Mouse (Mus musculus): ENCODE measurements around the gene Tmem243. TPM values are rescaled to one million over a fixed set of nuclear protein-coding genes. Genes with fewer than 3 reads are reported as not detected.
"Not testable (repeated sequence)": the region's sequence is repeated elsewhere in the genome, so short reads cannot be mapped to it uniquely, and the experiment has no call there.

Tmem243 gene
- polyA plus RNA-seq, 1 experiment from 2014 or later, result 13.2 TPM

GRCm38 (mm10) chr5:9162088-9162487, 61.6 kb downstream of the Tmem243 start:
- peaks cover 9% of the 10 kb centered on the region; the same call in 1 of the 2 replicates for H3K4me1 ChIP-seq
- DNase-seq (ENCODE audit: low spot score), result no peak
- 16% methylated on average over 7 of the region's 7 CpGs for WGBS

GRCm38 (mm10) chr5:9163411-9163810, 62.9 kb downstream of the Tmem243 start:
- Histone ChIP-seq H3K27ac (no peak overlapping the region), H3K9me3 (no peaks in the 10 kb centered on the region), H3K27me3 (ENCODE audit: insufficient read depth, poor library complexity, severe bottlenecking) (no peaks in the 10 kb centered on the region), H3K4me3 (no peak overlapping the region), H3K4me1 (peaks cover 5% of the 10 kb centered on the region; the same call in 1 of the 2 replicates), H3K36me3 (no peaks in the 10 kb centered on the region)
- WGBS, result 90% methylated on average over 3 of the region's 3 CpGs
- no peak for DNase-seq (ENCODE audit: low spot score)

More at GRCm38 (mm10) chr5:9162088-9162487, 61.6 kb downstream of the Tmem243 start:
- Histone ChIP-seq H3K9me3 (no peaks in the 10 kb centered on the region), H3K36me3 (no peaks in the 10 kb centered on the region), H3K27ac (peak overlapping the region; percentile 99), H3K27me3 (ENCODE audit: insufficient read depth, poor library complexity, severe bottlenecking) (no peaks in the 10 kb centered on the region), H3K4me3 (peak overlapping the region; percentile 95)

GRCm38 (mm10) chr5:9165151-9165550, 64.7 kb downstream of the Tmem243 start:
- H3K4me1 ChIP-seq; DNase-seq (ENCODE audit: low spot score); H3K9me3 ChIP-seq; H3K4me3 ChIP-seq; H3K36me3 ChIP-seq; H3K27ac ChIP-seq; H3K27me3 ChIP-seq (ENCODE audit: insufficient read depth, poor library complexity, severe bottlenecking): not testable (repeated sequence)
- 89% methylated on average over 10 of the region's 10 CpGs for WGBS

- DNase-seq (ENCODE audit: low spot score), result no peak
- H3K4me3 ChIP-seq, result no peak overlapping the region
- H3K27me3 ChIP-seq (ENCODE audit: insufficient read depth, poor library complexity, severe bottlenecking), result no peaks in the 10 kb centered on the region
- no peaks in the 10 kb centered on the region for H3K9me3 ChIP-seq
- H3K4me1 ChIP-seq, result peaks cover 5% of the 10 kb centered on the region; the same call in 1 of the 2 replicates
- no peaks in the 10 kb centered on the region for H3K36me3 ChIP-seq
- WGBS, result 75% methylated on average over 8 of the region's 8 CpGs
- no peak overlapping the region for H3K27ac ChIP-seq
These were observed 65.9 kb downstream of the Tmem243 start for GRCm38 (mm10) chr5:9166366-9166765.

- not testable (repeated sequence) for H3K36me3 ChIP-seq
- WGBS, result 76% methylated on average over 5 of the region's 5 CpGs
These were observed 69.0 kb downstream of the Tmem243 start for GRCm38 (mm10) chr5:9169328-9170005.

GRCm38 (mm10) chr5:9173295-9173694, 72.8 kb downstream of the Tmem243 start:
- no peaks in the 10 kb centered on the region for H3K27me3 ChIP-seq (ENCODE audit: insufficient read depth, poor library complexity, severe bottlenecking)
- DNase-seq (ENCODE audit: low spot score), result no peak
- WGBS, result 77% methylated on average over 2 of the region's 2 CpGs
- H3K9me3 ChIP-seq, result no peaks in the 10 kb centered on the region
- H3K4me3 ChIP-seq, result no peak overlapping the region
- H3K36me3 ChIP-seq, result no peaks in the 10 kb centered on the region
- H3K4me1 ChIP-seq, result no peaks in the 10 kb centered on the region
- H3K27ac ChIP-seq, result no peak overlapping the region

More at GRCm38 (mm10) chr5:9169328-9170005, 69.0 kb downstream of the Tmem243 start:
- H3K27ac ChIP-seq; DNase-seq (ENCODE audit: low spot score); H3K9me3 ChIP-seq; H3K27me3 ChIP-seq (ENCODE audit: insufficient read depth, poor library complexity, severe bottlenecking); H3K4me3 ChIP-seq; H3K4me1 ChIP-seq: not testable (repeated sequence)

- no peak for DNase-seq (ENCODE audit: low spot score)
- Histone ChIP-seq H3K9me3 (no peaks in the 10 kb centered on the region), H3K36me3 (no peaks in the 10 kb centered on the region), H3K4me1 (no peaks in the 10 kb centered on the region), H3K27ac (no peak overlapping the region), H3K4me3 (no peak overlapping the region), H3K27me3 (ENCODE audit: insufficient read depth, poor library complexity, severe bottlenecking) (no peaks in the 10 kb centered on the region)
- WGBS, result 76% methylated on average over 1 of the region's 1 CpGs
These were observed 86.0 kb downstream of the Tmem243 start for GRCm38 (mm10) chr5:9186467-9186866.

Other genes with a start within 250 kb of the Tmem243 start
- gene Abcb4, start 207.0 kb upstream of the Tmem243 start, polyA plus RNA-seq (2016; fragmentation: Nextera tagmentation; extraction: Ambion mirVana), result 0.16 and 1.0 TPM in 2 replicates
- 36.3 and 37.7 TPM in 2 replicates for gene Crot, start 103.3 kb upstream of the Tmem243 start, polyA plus RNA-seq (2016; fragmentation: Nextera tagmentation; extraction: Ambion mirVana)
- 37.1 and 45.0 TPM in 2 replicates for gene Dmtf1, start 61.1 kb downstream of the Tmem243 start, polyA plus RNA-seq (2016; fragmentation: Nextera tagmentation; extraction: Ambion mirVana)
- gene 9330182L06Rik, start 165.4 kb downstream of the Tmem243 start, polyA plus RNA-seq (2016; fragmentation: Nextera tagmentation; extraction: Ambion mirVana), result 1.9 and 2.6 TPM in 2 replicates